Mouse (Mus musculus) CD4-positive, CD25-positive, alpha-beta regulatory T cell, adult 4 months (primary cell): ENCODE data around the gene Carmil1. TPM values are rescaled to one million over a fixed set of nuclear protein-coding genes. Genes with fewer than 3 reads are reported as not detected.

Source experiments
- ATAC-seq: one replicate; pipeline ENCODE4 v1.8.0; 2017
- polyA plus RNA-seq, 2 experiments: library from polyadenylated mRNA; unstranded; fragments of 100-300 nt; shearing (Covaris generic); gene quantifications; one replicate each; pipeline ENCODE4 v1.2.1; 2017

The Carmil1 gene
- polyA plus RNA-seq, 2 experiments from 2014 or later = 0.55 to 1.3 TPM

- ATAC-seq = no peak
Observed at GRCm38 (mm10) chr13:24260751-24261591, 19.6 kb downstream of the Carmil1 start.

DNA sequence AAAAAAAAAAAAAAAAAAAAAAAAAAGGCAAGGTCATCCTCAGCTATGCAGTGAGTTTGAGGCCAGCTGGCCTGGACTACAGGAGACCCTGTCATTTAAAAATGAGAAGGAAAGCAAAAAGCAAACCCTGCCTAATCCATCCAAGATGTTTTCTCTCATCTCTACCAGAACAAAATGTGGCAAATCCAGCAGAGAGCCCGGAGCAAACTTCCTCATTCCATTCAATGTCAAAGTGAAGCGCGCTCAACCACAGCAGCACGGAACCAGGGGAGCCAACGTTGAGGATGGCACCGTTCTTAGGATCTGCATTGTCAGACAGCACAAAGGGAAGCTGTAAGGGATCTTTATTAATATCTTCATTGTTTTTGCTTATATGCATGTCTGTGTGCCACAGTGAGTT, 22.8 kb downstream of the Carmil1 start:
- no peak for ATAC-seq

GRCm38 (mm10) chr13:24253989-24254388, 26.6 kb downstream of the Carmil1 start:
- ATAC-seq = no peak

DNA sequence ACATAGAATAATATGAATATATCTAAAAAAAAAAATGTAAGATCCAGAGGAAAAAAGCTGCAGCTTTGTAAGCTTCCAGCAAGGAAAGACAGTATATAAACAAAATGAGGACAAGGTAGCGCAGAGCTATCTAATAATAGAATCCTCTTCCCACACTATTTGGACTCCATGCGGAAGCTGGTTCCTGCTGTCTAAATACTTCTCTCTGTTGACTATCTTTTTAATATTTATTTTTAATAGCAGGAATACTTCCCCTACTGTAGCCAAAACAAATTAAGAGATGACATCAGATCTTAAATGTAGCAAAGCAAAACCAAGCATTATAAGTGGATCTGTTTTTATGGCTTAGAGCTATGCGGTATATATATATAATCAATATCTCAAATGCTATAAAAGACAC, 27.0 kb downstream of the Carmil1 start:
- ATAC-seq = no peak

DNA sequence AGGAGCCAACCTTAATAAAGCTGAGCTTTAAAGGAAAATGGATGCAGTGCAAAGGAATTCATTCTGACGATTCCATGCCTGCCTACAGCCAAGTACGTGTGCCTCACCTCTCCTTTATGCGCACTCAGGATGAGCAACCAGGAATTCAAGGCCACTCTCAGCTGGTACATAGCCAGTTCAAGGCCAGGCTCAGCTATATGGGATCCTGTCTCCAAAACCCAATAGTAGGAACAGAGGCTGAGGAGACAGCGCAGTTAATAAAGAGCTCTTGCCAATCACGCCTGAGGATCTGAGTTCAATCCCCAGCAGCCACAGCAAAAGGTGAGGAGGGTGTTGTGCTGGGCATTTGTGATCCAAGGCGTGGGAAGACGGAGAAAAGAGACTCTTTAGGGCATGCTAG, 29.4 kb downstream of the Carmil1 start:
- no peak for ATAC-seq

DNA sequence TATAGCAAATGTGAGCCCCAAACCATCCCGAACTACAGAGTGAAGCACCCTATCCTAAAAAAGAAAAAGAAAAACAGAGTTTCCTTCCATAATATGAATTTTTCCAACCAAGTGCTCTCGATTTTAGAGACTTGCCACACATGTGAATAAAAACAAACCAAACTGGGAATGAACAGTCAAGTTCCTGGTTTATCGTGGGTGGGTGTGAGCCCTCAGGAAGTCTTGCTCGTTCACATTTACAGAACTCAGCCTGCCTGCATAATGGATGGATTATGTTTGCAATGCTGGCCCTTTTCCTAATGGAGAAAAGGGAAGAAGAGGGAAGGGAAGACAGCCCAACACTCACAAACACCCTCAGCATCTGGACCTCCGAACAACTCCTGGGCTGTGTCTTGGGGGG, 32.7 kb downstream of the Carmil1 start:
- ATAC-seq = no peak

DNA sequence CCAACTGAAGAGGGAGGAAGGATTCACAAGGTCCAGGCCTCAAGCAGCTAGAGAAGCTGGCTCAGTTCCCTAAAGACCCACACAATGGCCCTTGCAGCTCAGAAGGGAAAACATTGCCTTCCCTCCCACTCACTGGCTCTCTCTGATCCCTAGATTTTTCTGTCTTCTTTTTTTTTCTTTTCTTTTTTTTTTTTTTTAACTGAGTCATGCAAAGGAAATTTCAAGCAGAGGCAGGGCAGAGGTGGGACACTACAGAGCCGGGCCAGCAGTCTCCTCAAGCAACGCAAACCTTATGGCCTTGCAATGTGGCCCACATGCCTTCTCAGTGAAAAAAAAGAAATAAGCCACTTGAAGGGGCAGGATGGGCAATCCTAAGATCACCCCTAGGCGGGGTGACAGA, 33.2 kb downstream of the Carmil1 start:
- ATAC-seq = no peak

- no peak for ATAC-seq
Observed at GRCm38 (mm10) chr13:24246266-24246665, 34.3 kb downstream of the Carmil1 start.

DNA sequence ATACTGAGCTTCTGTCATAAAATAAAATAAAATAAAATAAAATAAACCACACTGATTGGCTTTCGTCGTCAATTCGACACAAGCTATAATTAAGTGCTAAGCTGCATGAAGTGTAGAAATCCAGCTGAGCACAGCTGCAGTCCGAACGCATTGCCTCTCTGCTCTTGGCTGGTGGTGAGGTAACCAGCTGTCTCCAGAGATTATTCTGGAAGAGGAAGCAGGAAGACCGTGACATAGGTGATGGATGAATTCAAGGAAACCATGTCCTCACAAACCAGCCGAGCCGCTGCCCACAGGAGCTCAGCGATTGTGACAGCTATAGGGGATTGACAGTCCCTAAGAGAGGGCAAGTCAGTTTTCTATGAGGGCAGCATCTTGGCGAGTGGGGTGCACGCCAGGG, 36.0 kb downstream of the Carmil1 start:
- ATAC-seq = no peak

GRCm38 (mm10) chr13:24243964-24244363, 36.6 kb downstream of the Carmil1 start:
- no peak for ATAC-seq

DNA sequence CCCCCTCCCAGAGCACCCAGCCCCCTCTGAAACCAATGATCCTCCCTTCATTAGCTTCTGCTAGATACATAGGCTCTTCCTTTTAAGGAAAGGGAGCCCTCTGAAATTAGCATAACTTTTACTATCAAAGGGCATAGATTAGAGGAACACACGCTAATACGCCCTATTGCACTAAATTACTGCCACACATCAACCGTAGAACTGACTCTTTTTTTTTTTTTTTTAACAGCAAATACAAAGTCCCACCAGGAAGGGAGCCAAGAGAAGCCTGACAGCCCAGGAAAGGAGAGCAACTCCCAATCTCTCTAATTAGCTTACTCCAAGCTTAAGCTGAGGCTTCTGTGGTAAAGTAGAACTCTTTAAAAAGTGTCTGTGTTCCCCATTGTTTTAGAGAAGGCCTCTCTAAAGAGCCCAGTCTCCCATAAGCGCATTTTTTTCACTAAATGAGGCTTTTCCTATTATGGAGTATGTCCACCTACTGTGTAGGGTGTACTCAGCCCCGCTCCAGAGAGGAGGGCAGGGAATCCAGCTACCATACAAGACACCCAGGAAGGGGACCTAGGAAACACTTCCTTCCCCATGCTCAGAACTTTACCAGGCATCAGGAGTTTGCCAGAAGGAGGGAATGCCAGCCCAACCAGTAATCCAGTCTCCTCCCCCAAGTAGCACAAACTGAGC, 38.0 kb downstream of the Carmil1 start:
- no peak for ATAC-seq

GRCm38 (mm10) chr13:24241201-24241600, 39.4 kb downstream of the Carmil1 start:
- ATAC-seq = no peak

GRCm38 (mm10) chr13:24240430-24240829, 40.2 kb downstream of the Carmil1 start:
- ATAC-seq = no peak

DNA sequence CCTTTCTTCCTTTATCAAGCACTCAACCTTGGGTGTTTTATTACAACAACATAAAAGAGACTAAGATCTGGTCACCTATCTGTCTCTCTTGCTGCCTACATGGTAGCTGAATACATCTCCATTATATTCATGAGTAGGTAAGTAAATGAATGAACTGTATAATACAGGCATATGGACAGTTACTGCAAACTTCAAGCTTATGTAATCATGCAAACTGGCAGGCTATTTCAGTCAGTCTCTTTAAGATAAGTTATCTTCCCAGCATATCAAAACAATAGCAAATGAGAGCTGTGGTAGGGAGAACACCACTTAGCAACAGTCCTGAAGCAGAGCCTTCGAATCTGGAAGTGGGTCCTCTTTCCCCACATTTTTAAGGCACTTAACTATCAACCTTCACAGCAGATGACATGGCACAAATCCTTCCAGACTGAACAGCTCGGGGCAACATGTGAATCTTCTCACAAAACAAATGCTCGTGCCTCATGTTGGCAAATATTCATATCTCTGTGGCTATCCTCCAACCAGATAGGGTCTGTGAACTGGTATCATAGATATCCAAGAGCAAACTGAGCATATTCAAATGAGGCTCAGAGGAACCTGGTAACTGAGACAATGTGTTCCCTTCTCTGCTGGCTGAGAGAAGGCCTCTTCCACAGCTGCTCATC, 42.0 kb downstream of the Carmil1 start:
- no peak for ATAC-seq

- no peak for ATAC-seq
Observed at GRCm38 (mm10) chr13:24236736-24237135, 43.9 kb downstream of the Carmil1 start.

DNA sequence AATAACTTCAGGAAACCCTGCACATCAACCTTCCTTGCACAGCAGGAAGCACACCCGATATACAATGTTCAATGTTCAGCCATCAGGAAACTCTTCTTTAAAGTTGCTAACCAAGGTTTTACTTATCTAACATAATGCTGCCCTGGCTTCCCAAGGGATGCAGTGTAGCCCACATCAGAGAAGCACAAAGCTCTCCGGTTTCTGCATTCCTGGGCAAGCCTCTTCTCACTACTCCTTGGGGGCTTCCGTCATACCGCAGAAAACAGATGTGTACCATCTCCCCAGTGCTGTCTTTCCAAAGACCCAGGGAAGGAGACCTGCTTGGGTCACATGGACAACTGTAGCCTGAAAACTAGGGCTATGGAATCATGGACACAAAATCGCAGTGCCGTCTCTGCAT, 47.8 kb downstream of the Carmil1 start:
- ATAC-seq = no peak

GRCm38 (mm10) chr13:24231746-24232483, 48.7 kb downstream of the Carmil1 start:
- ATAC-seq = no peak

DNA sequence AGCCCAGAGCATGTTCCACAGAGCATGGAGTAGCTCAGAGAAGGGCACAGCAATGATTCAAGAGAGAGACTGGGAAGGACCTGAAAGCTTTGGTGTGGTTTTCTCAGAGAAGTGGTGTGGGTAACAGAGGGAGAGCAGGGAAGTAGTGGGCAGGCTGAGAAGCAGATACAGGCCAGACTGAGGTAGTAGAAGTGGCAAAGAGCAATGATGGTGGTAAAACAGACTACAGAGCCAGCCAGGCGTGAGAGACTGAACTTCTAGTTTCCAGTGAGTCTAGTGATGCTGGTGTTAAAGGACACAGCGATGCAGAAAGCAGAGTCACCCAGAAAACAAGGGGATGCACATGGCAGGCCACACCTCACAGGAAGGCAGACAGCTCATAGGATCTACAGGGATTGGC, 49.4 kb downstream of the Carmil1 start:
- no peak for ATAC-seq

- ATAC-seq = no peak
Observed at GRCm38 (mm10) chr13:24230541-24231095, 50.0 kb downstream of the Carmil1 start.

DNA sequence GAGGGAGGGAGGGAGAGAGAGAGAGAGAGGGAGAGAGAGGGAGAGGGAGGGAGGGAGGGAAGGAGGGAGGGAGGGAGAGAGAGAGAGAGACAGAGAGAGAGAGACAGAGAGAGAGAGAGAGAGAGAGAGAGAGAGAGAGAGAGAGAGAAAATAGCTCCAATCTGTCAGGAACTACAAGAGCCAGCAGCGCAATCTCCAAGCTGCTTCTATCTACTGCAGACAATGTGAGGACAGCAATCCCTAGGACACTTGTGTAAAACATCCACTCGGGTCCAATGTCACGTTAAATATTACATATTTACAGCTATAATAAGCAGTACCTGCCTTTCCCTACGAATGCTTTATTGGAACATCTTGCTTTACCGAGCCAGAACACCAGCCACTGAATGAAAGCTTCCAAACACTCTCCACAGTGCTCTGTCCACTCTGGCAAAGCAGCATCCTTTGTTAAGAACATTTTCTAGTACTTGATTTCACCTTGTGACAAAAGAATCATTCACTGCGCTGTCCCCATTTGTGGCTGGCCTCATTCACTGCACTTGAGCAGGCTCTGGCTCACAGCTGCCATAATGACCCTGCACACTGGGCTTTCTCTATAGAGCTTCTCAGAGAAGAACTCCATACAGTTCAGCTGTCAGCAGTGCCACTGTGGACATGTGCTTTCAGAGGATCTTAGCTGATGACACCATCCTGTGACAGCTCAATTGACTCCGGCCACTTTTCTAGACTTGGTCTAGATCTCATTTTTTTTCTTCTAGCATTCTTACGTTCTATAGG, 57.0 kb downstream of the Carmil1 start:
- no peak for ATAC-seq

DNA sequence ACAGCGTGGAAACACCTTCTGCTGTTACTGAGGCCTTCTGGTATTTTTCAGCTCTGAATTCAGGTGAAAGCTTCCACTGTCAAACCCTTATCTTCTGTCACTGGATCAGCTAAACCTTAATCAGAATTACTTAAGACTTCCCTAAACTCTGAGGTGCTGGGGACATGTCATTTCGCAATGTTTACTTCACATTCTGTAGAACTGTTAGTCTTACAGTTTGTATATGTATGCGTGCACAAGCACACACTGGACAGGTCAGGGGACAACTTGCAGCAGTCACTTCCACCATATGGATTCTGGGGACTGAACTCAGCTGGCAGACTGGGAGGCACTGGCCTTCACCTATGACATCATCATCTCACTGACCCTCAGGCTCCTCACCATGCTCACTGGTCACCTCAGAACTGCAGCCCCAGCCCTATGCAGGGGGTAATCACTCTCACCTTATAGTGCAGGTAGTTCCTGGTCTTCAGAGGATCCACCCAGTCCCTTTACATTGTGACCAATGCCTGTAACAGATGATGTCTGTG, 60.1 kb downstream of the Carmil1 start:
- no peak for ATAC-seq

DNA sequence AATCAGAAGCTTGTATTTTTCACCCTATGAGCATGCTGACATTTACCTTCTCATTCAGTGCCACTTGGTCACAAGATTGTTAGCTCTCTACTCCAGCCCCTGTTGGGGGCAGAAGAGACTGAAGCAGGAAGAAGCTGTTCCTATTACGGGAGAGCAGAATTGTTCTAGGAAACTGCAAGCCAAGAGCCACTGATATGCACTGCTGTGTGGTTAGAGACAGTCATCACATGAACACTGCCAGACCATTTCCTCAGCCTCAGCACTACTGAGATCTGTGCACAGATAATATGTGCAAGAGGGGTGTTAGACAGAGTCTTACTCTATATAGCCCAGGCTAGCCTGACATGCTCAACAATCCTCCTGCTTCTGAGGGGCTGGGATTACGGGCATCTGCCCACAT, 69.4 kb downstream of the Carmil1 start:
- no peak for ATAC-seq
